Mouse (Mus musculus): ENCODE measurements around the gene Iglon5.

The Iglon5 gene

DNA sequence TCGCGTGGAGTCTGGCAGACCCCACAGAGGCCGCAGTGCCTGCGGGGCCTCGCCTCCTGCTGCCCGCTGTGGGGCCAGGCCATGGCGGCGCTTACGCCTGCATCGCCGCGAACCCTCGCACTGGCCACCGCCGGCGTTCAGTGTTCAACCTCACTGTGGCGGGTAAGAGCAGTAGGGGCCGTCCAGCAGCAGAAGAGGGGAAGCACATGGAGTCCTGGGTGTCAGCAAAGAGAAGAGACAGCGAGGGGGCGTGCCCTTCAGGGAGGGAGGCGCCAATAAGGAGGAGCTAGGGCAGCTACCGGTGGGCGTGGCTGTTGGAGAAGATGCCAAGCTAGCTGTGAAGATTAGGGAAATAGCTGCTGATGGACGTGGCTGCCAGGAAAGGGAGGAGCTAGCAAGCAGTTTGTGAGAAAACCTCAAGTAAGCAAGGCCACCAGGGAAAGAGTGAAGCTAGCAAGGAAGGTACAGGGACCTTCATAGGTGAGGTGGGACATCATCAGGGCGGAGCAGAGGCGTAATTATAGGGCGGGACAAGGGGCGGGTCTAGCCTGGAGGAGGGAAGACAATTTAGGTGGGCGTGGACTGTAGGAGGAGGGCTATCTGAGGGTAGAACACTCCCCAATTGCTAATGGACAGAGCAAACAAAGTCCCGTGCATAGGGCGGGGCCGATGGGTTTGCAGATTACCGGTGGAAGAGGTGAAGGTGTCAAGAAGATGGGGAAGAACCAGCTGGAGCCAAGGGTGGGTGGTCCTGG, 24.4 kb downstream of the Iglon5 start:
- peak; percentile 86 for DNase-seq (ENCODE audit: extremely low spot score)

DNA sequence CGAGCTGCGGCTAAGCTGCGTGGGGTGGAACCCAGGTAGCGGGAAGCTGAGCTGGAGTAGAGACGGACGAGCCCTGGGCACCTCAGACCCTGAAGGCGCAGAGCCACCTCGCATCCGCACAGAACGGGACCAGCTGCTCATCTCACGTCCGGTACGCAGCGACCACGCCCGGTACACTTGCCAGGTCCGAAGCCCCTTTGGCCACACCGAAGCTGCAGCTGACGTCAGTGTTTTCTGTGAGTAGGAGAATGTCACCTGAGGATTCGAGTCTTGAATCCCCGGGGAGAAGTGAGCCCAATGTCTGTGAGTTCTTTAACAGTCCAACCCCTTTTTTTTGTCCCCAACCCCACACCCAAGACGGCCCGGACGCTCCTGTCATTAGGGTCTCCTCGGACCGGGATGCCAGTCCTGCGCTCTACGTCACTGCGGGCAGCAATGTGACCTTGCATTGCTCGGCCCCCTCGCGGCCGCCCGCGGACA, 25.0 kb downstream of the Iglon5 start:
- no peak for DNase-seq (ENCODE audit: extremely low spot score)

DNA sequence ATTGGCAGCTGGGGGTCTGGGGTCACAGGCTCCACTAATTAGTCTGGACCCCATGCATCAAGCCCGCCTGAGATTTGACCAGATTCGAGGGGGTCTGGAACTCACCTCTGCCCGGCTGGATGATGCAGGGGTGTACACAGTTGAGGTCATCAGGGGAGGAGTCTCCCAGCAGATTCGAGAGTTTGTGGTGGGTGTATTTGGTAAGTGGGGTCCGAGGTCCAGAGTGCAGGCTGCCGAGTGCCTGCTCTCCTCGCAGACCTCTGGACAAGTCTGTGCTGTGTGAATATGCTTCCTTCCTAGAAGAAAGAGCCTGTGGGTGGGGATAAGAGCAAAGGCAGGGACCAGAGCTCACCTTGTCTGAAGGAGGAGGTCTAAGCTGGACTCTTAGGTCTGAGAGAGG, 25.9 kb downstream of the Iglon5 start:
- DNase-seq (ENCODE audit: extremely low spot score) = no peak

DNA sequence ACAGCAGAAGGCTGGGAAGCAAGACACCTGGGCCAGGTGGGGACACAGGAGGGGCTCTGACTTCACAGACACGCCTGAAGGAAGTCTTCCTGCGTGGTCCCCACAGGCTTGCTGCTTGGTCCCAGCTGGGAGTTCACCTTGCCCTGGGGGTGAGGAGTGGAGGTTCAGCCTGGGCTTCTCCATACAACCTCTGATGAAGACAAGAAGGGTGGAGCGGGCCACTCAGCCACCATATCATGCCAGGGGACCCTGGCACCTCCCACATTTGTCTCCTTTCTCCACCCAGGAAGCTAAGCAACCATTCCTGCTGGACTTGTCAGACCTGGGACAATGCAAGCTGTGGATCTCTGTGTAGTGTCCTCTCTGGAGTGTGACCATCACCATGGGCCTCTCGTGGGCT, 27.0 kb downstream of the Iglon5 start, which contains the start of gene Vsig10l:
Gene Vsig10l, plus strand, starts transcription at position 301 of the 400 bp plus-strand sequence.
- DNase-seq (ENCODE audit: extremely low spot score) = no peak

DNA sequence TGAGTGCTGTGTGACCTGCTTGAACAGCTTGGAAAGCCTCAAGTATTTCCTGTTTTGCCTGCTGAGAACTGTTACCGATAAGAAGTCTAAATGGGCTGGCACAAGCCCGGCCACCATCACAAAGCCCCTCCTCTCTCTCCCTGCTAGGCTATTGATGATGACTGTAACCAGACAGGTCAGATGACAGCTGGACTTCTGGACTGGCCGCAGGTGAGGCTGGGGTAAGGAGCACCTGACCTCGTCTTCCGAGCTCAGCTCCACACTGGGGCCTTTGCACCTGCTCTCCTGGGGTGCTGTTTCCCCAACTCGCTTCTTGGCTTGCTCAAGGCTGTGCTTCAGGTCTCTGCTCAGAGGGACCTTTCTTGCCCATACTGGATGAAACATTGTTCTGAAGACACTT, 35.5 kb downstream of the Iglon5 start:
- DNase-seq (ENCODE audit: extremely low spot score) = no peak

DNA sequence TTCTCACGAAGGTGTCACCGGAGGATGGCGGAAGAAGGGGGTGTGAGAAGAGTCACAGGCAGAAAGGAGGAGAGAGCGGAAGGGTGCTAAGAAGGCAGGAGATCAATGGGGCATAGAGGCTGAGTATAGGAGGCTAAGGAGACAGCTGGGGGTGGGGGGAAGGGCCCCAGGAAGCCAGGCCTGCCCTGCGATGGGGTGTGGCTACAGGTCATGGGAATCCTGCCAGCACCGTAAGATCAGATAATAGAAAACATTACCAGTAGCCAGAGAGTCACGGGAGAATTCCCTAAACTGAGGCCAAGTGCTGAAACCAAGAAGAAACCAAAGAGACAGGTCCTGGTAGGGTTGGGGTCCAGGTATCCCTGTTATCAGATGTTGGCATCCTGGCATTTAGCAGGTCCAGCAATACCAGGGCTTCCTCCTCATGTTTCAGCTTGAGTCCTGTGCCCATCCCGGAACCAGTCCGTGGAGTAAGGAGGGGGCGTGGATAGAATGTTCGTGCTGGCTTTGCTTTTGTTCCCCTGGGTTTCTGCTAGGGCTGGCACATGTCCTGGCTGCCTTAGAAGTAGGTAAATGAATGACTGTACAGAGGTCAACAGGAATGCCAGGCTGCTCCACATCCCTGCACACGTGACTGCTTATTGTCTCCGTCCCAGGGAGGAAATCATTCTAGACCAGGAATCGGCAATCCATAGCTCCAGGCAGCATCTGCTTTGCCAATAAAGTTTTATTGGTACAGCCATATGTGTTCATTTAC, 36.1 kb downstream of the Iglon5 start:
- no peak for DNase-seq (ENCODE audit: extremely low spot score)

DNA sequence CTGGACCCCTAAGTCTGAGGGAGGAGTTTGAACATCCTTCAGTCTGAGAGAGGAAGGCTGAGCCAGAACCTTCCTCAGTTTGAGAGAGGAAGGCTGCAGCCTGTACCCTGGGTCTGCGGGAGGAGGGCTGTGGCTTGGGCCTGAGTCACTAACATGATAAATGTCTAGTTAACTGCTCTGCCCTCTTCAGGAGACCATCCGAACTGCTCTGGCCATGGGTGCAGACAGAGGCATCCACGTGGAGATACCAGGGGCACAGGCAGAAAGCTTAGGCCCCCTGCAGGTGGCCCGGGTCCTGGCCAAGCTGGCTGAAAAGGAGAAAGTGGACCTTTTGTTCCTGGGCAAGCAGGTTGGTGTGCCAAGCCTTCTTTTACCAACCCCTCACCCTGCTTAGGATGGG, 37.3 kb downstream of the Iglon5 start:
- no peak for DNase-seq (ENCODE audit: extremely low spot score)

DNA sequence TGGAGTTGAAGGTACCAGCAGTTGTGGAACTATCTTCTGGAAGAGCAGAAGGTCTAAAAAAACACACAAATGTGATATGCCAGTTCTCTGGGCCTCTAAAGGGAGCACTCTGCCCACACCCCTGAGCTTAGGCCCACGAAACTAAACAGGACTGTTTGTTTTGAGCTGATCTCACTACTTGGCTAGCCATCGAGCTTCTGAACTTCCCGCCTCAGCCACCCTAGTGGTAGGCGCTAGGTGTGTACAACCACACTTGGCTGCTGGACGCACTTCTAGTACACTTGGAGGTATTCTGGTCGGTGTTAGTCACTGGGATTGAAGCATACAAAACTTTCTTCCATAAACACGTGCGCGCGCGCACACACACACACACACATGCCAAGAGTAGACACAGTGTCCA, 38.1 kb downstream of the Iglon5 start:
- no peak for DNase-seq (ENCODE audit: extremely low spot score)

DNA sequence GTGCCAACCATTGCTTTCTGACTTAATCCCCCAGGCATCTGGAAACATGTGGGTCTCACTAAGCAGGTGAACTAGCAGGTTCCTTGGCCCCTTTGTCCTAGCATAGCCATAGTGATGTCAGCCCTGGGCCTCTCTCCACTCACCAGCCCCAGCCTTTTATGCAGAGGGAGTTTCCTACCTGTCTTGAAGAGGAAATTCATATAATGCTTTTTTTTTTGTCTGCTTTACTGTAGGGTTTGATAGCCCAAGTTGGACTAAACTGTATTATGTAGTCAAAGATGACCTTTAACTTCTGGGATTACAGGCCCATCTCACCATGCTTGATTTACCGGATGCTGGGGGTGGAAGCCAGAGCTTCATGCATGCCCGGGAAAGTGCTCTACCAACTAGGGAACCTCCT, 40.1 kb downstream of the Iglon5 start:
- DNase-seq (ENCODE audit: extremely low spot score) = no peak

DNA sequence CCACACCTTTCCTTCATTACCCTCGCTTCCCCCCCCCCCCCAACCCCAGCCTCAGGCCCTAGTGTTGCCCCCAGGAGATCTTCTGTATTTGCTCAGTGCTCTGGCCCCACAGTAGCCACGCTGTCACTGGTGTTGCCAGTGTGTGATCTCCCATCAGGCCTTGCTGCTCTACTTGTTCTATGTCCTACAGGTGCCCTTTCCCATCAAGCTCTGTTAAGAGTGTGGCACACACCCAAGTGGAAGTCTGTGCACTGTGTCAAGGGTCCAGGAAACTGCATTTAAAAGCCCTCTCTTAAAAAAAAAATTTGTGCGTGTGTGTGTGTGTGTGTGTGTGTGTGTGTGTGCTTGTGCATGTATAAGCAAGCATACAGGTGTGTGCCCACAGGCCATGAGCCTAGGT, 41.6 kb downstream of the Iglon5 start:
- no peak for DNase-seq (ENCODE audit: extremely low spot score)

DNA sequence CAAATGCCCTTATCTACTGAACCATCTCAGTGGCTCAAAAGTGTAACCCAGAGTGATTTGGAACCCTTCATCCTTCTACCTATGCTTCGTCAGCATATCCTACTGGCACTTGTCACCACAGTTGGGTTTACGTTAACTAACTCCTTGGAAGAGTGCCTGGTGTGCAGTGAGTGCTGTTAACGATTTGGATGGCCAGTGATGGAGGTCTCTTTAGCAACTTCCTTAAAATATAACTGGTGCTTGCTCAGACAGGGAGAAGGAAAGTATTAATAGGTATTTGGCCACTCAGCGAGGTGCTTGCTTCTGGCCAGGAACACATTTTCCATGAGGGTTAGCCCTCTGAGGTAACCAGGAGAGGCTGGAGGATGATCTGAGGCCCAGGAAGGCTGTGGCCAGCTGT, 42.1 kb downstream of the Iglon5 start:
- DNase-seq (ENCODE audit: extremely low spot score) = no peak

DNA sequence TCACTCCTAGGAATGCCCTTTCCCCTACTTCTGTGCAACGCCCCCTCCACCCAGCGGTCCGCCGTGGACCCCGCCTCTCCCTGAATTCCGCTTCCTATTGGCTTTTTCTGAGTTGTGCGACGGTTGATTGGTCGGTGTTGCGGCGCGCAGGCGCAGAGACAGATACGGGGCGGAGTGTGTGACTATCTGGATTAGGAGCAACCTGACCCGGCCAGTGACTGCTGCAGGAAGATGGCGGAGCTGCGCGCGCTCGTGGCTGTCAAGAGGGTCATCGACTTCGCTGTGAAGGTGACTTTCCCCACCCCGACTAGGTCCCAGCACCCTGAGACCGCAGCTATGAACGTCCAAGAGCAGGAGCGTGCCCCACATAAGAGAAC, 46.0 kb downstream of the Iglon5 start, which contains the start of the genes Etfb and Gm45233:
Gene Etfb, plus strand, starts transcription at position 167 of the 377 bp plus-strand sequence.
Gene Gm45233, plus strand, starts transcription at position 212 of the 377 bp plus-strand sequence.
- DNase-seq (ENCODE audit: extremely low spot score) = peak; percentile 92

DNA sequence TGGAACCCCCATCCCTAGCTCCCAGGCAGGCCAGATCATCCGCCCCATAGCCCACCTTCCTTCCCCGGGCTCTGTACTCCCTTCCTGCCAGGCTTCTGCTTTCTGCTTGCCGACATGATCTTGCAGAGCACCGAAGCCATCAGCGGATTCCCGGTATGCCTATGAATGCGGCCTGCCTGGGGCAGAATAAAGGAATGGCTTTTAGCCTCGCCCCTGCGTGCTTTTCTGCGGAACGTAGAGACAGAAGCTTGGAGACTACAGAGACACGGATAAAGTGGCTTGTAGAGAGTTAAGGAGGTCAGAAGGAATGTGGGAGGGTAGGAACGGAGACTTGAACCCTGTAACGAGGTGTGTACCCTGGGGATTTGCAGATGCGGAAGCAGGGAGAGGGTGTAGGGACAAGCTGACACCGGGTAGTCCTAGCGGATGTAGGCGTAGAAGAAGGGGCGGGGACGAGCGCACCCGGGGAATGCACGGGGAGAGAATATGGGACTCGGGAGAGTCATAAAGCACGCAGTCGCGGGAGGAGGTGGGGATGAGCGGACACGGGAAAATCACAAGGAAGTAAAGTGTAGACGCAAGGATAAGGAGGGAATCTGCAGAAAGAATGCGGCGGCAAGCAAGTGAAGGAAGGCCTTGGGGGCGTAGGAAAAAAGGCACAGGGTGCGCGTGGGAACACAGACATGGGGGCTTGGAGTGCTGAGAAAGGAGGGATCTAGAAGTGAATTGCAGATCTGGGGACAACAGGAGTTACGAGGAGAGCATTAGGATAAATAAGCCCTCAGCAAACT, 46.6 kb downstream of the Iglon5 start:
- DNase-seq (ENCODE audit: extremely low spot score) = peak; percentile 79

DNA sequence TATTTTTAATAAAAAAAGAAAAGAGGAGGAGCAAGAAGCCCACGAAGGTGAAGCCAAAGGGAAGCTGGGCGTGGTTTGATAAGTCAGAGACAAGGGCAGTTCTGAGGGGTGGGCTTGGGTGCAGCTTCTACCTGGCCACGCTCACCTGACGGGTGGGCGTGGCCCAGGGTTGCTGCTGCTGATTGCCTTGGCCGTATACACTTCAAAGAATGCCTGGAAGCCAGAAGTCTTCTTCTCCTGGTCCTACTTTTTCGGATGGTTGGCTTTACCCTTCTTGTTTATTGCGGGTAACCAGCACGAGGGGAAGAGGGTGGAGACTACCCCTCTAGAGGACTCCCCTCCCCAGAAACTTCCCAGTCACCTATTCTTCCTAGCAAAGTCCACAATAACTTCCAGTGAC, 47.2 kb downstream of the Iglon5 start:
- DNase-seq (ENCODE audit: extremely low spot score) = no peak

DNA sequence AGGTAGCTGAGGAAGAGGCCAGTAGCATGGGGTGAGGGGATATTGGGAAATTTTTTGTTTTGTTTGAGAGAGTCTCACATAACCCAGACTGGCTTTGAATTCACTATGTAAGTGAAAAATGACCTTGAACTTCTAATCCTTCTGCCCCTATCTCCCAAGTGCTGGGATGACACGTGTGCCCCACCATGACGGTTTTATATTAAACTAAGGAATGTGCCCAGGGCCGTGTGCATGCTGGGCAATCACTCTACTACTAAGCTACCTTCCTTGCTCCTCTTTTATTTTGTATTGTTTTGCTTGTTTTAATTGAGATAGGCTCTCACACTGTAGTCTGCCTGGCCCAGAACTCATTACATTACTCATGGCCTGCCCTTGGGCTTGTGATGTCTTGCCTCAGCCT, 48.8 kb downstream of the Iglon5 start:
- no peak for DNase-seq (ENCODE audit: extremely low spot score)

DNA sequence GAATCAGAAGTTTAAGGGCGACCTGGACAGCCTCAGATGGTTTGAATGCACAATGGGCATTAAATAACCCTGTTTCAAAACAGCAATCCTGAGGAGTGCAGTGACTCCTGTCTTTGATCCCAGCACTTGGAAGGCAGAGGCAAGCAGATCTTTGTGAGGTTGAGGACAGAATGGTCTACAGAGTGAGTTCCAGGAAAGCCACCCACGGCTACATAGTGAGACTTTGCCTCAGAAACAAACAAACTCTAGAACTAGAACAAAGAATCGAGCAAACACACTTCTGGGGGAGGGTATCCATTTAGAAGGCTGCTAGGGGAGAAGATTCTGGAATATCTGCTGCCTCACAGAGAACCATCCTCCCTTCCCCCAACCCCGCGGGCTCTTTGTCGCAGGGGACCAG, 49.4 kb downstream of the Iglon5 start, which contains the start of gene Cldnd2:
Gene Cldnd2, plus strand, starts transcription at position 301 of the 400 bp plus-strand sequence.
- DNase-seq (ENCODE audit: extremely low spot score) = no peak

DNA sequence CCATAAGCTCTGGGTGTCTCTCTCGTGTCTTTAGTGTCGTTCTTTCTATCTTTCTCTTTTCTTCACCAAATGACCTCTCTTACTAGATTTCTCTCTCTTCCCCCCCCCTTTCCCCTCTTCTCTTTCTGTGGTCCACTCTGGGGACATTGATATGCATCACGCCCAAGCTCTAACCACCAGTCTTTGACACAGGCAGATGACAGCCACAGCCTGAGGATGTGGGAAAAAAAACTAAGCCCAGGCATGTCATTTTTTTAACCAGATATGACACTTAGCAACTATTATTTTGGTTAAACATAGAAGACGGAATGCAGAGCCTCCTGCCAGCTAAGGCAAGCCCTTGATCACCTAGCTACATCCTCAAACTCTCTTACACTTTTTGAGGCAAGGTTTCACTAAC, 51.3 kb downstream of the Iglon5 start:
- no peak for DNase-seq (ENCODE audit: extremely low spot score)

DNA sequence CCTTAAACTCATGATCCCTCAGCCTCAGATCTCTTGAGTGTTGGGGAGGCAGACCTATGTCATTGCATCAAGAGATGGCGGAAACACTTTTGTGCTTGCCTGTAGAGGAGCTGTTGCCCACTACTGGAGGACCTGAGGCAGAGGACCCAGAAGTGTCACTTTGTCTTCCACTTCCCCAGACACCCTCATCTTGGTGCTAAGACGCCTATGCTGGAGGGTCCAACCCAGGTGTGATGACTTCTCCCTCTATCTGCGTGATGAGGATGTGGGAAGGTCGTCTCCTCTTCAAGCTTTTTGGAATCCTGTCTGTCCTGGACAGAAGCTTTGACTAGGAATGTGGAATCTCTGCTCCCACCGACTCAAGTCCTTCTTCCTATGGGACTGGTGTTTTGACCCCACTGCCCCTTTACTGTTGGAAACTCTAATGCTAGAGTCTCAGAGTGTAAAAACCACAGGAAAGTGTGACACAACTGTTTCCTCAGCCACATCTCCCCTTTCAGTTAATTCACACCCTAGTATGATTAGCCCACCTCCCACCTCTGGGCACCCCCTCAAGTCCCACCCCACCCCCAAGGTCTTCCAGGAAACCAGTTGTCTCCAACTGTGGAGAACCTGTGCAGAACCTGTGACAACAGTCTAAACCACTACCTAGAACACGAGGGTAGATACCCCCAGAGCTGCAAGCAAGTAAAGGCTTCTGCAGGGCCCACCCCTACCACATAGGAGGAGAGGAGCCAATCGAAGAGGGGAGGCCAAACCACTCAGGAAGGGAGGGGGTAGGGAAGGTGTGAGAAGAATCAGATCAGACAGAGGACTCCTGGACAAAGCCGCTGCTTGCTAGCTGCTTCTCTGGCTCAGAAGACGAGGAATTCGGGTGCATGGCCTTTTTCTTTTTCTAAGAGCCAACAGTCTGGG, 53.3 kb downstream of the Iglon5 start, which contains the start of gene Nkg7:
Gene Nkg7, plus strand, starts transcription at position 733 of the 915 bp plus-strand sequence.
- DNase-seq (ENCODE audit: extremely low spot score) = no peak

DNA sequence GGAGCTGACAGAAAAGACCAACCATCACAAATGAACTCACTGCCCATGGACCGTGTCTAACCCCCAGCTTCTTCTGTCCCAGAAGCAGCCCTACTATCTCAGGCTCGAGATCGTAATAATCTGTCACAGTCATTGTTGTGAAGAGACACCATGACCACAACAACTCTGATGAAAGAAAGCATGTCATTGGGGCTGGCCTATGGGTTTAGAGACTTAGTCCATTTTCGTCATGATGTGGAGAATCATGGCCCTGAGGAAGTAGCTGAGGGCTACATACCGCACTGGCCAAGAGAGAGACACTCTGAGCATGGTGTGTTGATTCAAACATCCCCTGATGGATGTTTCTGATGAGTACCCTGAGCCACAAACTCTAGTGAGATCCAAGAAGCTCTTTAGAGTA, 55.2 kb downstream of the Iglon5 start:
- no peak for DNase-seq (ENCODE audit: extremely low spot score)

DNA sequence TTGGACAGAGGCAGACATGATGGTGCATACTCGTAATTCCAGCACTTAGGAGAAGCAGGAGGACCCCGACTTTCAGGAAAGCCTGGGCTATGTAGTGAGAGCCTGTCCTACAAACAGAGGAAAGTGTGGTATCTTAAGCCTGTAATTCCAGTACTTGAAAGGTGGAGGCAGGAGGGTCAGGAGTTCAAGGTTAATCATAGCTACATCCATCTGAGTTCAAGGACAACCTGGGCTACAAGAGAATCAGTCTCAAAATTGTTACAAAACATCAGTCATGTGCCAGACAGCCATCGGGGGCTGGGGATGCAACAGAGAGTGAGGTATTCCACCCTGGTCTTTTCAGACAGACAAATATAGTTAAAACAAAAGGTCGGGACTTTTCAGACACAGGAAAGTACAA, 57.0 kb downstream of the Iglon5 start:
- DNase-seq (ENCODE audit: extremely low spot score) = no peak

DNA sequence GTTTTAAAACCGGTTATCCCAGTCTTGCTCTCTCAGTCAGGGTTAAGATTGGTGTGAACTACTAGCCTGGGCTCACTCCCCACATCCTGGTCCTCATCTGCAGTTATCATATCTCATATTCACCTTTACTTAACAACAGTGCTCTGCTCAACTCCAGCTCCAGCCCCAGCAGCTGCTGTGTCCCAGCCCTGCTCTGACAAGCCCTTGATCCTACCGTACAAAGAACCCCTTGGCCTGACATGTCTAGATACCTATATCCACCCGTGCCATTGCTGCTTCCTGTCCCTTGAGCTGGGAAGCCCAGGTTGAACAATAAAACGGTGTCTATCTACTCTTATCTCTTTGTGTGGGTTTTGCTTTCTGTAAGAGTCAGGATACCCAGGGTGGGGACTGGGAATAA, 60.4 kb downstream of the Iglon5 start:
- DNase-seq (ENCODE audit: extremely low spot score) = no peak

Measured in embryo, embryonic 9.5 days (tissue).